Mouse (Mus musculus) kidney, embryonic 15.5 days (tissue): ENCODE data around the gene Klhdc8b. TPM values are rescaled to one million over a fixed set of nuclear protein-coding genes. Genes with fewer than 3 reads are reported as not detected.
A peak's percentile ranks its signal among the peaks of the same experiment; 100 is the strongest.

Experiments used
- ATAC-seq: fragments of 200-750 bp; cut with Nextera tagmentation; replicated peaks from 2 replicates; pipeline ENCODE4 v1.8.0; 2017; ENCODE audit warnings: moderate TSS enrichment; ENCODE audit not compliant: low FRiP score
- H3K27ac ChIP-seq: fragments of 300-500 bp; sonication (generic); 2 replicates; pipeline ENCODE4 v1.5.1; 2015; ENCODE audit warnings: mild to moderate bottlenecking, inconsistent platforms
- H3K27me3 ChIP-seq: fragments of 300-500 bp; sonication (generic); 2 replicates; pipeline ENCODE4 v1.6.1; 2015; ENCODE audit warnings: inconsistent platforms
- H3K36me3 ChIP-seq: fragments of 300-500 bp; sonication (generic); 2 replicates; pipeline ENCODE4 v1.6.1; 2015; ENCODE audit warnings: inconsistent platforms
- H3K4me1 ChIP-seq: fragments of 300-500 bp; sonication (generic); 2 replicates; pipeline ENCODE4 v1.6.1; 2015; ENCODE audit warnings: inconsistent platforms
- H3K4me2 ChIP-seq: fragments of 300-500 bp; sonication (generic); 2 replicates; pipeline ENCODE4 v1.6.1; 2015; ENCODE audit warnings: moderate library complexity, mild to moderate bottlenecking, inconsistent platforms
- H3K4me3 ChIP-seq: fragments of 300-500 bp; sonication (generic); replicated peaks from 2 replicates; pipeline ENCODE4 v1.5.1; 2015; ENCODE audit warnings: mild to moderate bottlenecking, inconsistent platforms
- H3K9ac ChIP-seq: fragments of 300-500 bp; sonication (generic); 2 replicates; pipeline ENCODE4 v1.6.1; 2015; ENCODE audit warnings: mild to moderate bottlenecking, inconsistent platforms
- H3K9me3 ChIP-seq: fragments of 300-500 bp; sonication (generic); replicated peaks from 2 replicates; pipeline ENCODE4 v1.6.1; 2016; ENCODE audit warnings: inconsistent platforms
- WGBS: fragments of 180-500 bp; shearing (Covaris S2); methylation state at CpG from one replicate; pipeline ENCODE4 v1.1.7; 2015; ENCODE audit warnings: mixed read lengths; 5-methylcytosine and 5-hydroxymethylcytosine counted together
- polyA plus RNA-seq: library from polyadenylated mRNA; unstranded; fragments of >200 nt; fragmentation: Nextera tagmentation; extraction: Ambion mirVana; gene quantifications from 2 replicates; pipeline ENCODE4 v1.2.1, GENCODE M21; 2015

Klhdc8b gene
- polyA plus RNA-seq: 31.0 and 37.8 TPM in 2 replicates

DNA sequence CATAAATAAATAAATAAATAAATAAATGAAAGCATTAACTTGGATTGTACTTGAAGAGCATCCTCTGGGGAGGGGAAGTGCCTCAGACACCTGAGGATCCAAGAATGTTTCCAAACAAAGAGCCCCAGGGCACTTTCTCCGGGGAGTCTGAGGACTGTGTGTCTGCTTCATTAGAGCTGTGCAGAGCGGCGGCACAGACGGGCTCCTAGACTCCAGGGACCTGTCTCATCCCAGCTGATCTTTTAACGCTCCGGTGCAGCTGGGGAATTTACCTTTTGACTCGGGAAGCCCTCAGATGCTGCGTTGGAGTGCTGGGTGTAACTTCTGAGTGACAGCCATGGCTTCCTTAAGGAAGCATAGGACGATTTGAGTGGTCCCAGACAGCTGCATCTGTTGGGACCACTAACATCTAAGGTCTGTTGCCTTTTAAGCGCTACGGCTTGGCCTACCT lies at the start of gene Klhdc8b:
Klhdc8b (minus strand) TSS at position 401 of the 451 bp plus-strand sequence.
- peak; percentile 45 for ATAC-seq
- peak within 1 kb of the TSS; percentile 85 for H3K4me2 ChIP-seq
- H3K9me3 ChIP-seq: no peaks in the 10 kb centered on the region
- peak within 1 kb of the TSS; percentile 93 for H3K4me3 ChIP-seq
- peak within 1 kb of the TSS; percentile 97 for H3K27ac ChIP-seq
- H3K4me1 ChIP-seq: peaks cover 29% of the 10 kb centered on the region
- H3K9ac ChIP-seq: peak within 1 kb of the TSS; percentile 93
- H3K36me3 ChIP-seq: peaks cover 37% of the 10 kb centered on the region
- H3K27me3 ChIP-seq: no peaks in the 10 kb centered on the region
- WGBS: 16% methylated on average over 11 of the region's 11 CpGs

DNA sequence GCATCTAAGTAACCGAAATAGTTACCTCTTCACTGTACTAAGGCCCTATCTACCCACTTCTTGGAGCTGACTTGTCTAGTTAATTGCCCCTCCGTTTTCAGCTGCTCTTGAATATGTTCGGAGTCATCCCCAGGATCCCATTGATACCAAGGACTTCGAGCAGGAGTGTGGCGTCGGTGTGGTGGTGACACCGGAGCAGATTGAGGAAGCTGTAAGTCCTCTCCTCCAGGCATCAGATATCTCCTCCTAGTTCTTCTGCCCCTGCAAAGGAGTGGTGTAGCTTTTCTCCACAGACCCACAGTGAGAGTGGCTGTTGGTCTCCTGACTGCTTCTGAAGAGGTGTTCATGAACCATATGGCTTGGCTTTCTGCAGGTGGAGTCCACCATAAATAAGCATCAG lies 47.4 kb upstream of the Klhdc8b start:
- ATAC-seq: no peak
- peaks cover 49% of the 10 kb centered on the region for H3K36me3 ChIP-seq
- no peaks in the 10 kb centered on the region for H3K27me3 ChIP-seq
- H3K27ac ChIP-seq: no peak overlapping the region
- H3K9ac ChIP-seq: peak overlapping the region; percentile 68
- 89% methylated on average over 7 of the region's 7 CpGs for WGBS
- H3K4me3 ChIP-seq: peak overlapping the region; percentile 76
- peak overlapping the region; percentile 73 for H3K4me2 ChIP-seq
- H3K4me1 ChIP-seq: peaks cover 16% of the 10 kb centered on the region
- no peaks in the 10 kb centered on the region for H3K9me3 ChIP-seq

DNA sequence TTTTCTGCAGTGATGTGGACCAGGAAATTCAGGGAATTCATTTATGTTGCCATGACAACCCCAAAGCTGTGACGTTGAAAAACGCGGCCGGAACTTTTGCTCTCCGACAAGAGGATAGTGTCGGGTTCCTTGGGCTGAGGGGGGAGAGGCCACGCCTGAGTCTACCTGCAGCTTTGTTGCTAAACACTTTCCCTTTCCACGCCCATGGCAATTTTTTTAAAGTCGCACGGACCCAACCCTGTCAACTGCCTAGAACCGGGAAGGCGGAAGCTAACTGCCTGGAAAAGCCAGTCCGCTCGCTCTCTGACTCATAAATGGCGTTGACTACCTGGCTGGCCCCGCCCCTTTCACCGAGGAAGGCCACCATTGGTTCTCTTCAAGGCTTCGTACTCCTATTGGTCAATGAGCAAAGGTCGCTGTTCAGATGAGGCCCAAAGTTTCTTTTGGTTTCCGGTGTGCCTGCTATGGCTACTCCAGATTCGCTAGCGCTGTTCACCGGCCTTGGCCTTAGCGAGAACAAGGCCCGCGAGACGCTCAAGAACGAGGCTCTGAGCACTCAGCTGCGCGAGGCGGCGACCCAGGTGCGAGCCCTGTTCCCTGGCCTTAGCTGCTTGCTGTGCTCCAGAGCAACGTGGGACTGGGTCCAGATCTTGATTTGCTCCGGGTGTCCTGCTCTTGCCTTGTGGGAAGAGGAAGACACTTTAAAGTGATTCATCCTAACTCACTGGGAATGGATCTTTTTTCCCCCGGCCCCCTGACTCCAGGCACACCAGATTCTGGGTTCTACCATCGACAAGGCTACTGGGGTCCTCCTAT lies 46.4 kb upstream of the Klhdc8b start, which contains the start of gene Qars:
Qars (plus strand) TSS at position 88 of the 816 bp plus-strand sequence.
- Histone ChIP-seq H3K27ac (peak within 1 kb of the TSS; percentile 91), H3K27me3 (no peaks in the 10 kb centered on the region), H3K36me3 (peaks cover 47% of the 10 kb centered on the region), H3K9ac (peak within 1 kb of the TSS; percentile 68), H3K4me1 (peaks cover 16% of the 10 kb centered on the region), H3K4me3 (peak within 1 kb of the TSS; percentile 76), H3K9me3 (no peaks in the 10 kb centered on the region), H3K4me2 (peak within 1 kb of the TSS; percentile 73)
- under 1% methylated on average over 37 of the region's 37 CpGs for WGBS
- peak; percentile 98 for ATAC-seq

DNA sequence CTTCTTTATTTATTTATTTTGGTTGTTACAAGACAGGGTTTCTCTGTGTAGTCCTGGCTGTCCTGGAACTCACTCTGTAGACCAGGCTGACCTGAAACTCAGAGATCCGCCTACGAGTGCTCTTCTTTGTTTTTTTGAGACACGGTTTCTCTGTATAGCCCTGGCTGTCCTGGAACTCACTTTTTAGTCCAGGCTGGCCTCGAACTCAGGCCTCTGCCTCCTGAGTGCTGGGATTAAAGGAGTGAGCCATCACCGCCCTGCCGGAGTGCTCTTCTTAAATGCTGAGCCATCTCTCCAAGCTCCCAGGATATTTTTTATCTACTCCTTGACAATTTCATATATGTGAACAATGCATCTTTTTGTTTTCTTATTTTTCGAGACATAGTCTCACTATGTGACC lies 45.5 kb upstream of the Klhdc8b start:
- H3K27ac ChIP-seq: peak overlapping the region; percentile 91
- no peaks in the 10 kb centered on the region for H3K9me3 ChIP-seq
- no peaks in the 10 kb centered on the region for H3K27me3 ChIP-seq
- H3K4me2 ChIP-seq: peak overlapping the region; percentile 73
- H3K9ac ChIP-seq: peak overlapping the region; percentile 68; the same call in 1 of the 2 replicates
- H3K4me3 ChIP-seq: peak overlapping the region; percentile 76
- peaks cover 16% of the 10 kb centered on the region for H3K4me1 ChIP-seq
- H3K36me3 ChIP-seq: peaks cover 47% of the 10 kb centered on the region
- ATAC-seq: no peak
- WGBS: 86% methylated on average over 7 of the region's 7 CpGs

DNA sequence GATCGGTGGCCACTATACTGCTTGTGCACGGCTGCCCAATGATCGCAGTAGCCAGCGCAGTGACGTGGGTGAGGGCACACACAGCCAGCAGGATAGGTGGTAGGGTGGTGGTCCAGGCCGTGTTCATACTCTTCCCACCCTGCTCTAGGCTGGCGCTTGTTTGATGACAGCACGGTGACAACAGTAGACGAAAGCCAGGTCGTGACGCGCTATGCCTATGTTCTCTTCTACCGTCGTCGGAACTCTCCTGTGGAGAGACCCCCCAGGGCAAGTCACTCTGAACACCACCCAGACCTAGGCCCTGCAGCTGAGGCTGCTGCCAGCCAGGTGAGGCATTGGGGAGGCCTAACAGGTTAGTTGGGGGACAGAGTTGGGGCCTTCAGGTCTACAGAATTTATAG lies 38.6 kb upstream of the Klhdc8b start:
- Histone ChIP-seq H3K36me3 (peaks cover 87% of the 10 kb centered on the region), H3K9ac (no peak overlapping the region), H3K27ac (no peak overlapping the region), H3K4me2 (no peak overlapping the region), H3K27me3 (no peaks in the 10 kb centered on the region), H3K4me1 (no peaks in the 10 kb centered on the region), H3K9me3 (no peaks in the 10 kb centered on the region), H3K4me3 (no peak overlapping the region)
- WGBS: 96% methylated on average over 15 of the region's 15 CpGs
- no peak for ATAC-seq

DNA sequence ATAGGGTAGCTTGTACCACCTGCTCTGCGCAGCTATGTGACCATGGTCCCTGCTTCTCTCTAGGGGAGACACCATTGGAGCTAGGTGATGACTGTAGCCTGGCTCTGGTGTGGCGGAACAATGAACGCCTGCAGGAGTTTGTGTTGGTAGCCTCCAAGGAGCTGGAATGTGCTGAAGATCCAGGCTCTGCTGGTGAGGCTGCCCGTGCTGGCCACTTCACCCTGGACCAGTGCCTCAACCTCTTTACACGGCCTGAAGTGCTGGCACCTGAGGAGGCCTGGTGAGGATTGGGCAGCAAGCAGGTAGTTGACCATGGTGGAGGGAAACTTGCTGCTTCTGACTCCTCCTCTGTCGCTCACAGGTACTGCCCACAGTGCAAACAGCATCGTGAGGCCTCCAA lies 37.9 kb upstream of the Klhdc8b start:
- Histone ChIP-seq H3K27me3 (no peaks in the 10 kb centered on the region), H3K4me3 (no peak overlapping the region), H3K9ac (no peak overlapping the region), H3K36me3 (peaks cover 94% of the 10 kb centered on the region), H3K4me1 (no peaks in the 10 kb centered on the region), H3K4me2 (no peak overlapping the region), H3K27ac (no peak overlapping the region), H3K9me3 (no peaks in the 10 kb centered on the region)
- ATAC-seq: no peak
- WGBS: 96% methylated on average over 7 of the region's 7 CpGs

DNA sequence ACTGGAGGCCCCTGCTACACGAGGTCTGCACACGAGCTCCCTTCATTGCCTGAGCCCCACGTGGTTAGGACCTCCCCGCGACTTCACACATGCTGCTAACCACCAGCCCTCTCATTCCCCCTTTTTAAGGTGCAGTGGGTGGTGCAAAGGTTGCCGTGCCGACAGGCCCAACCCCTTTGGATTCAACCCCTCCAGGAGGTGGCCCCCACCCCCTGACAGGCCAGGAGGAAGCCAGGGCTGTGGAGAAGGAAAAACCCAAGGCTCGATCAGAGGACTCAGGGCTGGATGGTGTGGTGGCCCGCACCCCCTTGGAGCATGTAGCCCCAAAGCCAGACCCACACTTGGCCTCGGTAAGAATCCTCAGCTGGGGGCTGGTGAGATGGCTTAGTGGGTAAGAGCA lies 33.5 kb upstream of the Klhdc8b start:
- Histone ChIP-seq H3K4me1 (peaks cover 15% of the 10 kb centered on the region), H3K4me3 (no peak overlapping the region), H3K9me3 (no peaks in the 10 kb centered on the region), H3K4me2 (no peak overlapping the region), H3K9ac (no peak overlapping the region), H3K27ac (no peak overlapping the region), H3K36me3 (peaks cover 80% of the 10 kb centered on the region), H3K27me3 (no peaks in the 10 kb centered on the region)
- WGBS: 83% methylated on average over 10 of the region's 10 CpGs
- no peak for ATAC-seq

DNA sequence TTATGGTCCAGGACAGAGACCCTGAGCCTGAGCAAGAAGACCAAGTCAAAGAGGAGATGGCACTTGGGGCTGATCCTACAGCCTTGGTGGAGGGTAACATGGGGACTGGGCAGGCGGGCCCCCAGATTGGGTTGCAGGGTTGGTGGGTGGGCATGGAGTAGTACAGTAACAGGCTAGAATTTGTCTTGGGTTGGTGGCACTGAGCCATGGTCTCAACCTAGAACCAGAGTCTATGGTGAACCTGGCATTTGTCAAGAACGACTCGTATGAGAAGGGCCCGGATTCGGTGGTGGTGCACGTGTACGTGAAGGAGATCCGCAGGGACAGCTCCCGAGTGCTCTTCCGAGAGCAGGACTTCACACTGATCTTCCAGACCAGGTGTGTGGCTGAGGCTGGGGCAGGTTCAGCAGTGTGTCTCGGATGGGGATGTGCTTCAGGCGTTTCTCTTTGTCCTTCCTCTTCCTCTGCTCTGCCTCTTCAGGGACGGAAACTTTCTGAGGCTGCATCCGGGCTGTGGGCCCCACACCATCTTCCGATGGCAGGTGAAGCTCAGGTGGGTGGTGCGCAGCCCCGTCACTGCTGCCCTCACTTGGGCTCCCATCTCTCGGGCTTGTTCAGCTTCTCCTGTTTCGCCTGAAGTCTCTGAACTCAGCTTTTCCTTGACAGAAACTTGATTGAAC lies 32.9 kb upstream of the Klhdc8b start:
- ATAC-seq: no peak

DNA sequence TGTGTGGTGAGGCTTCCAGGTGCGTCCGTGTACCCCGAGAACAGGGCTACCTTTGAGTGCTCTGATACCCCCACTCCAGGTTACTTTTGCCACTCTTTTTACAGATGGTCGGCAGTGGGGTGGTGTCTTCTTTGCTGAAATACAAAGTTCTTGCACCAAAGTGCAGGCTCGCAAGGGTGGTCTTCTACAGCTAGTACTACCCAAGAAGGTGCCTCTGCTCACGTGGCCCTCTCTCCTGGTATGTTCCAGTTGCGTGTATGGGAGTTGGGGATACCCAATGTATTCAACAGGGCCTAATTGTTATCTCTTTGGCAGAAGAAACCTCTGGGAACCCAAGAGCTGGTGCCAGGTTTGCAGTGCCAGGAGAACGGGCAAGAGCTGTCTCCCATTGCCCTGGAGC lies 31.9 kb upstream of the Klhdc8b start:
- WGBS: 98% methylated on average over 8 of the region's 8 CpGs

More for the DNA sequence above, 32.9 kb upstream of the Klhdc8b start:
- no peaks in the 10 kb centered on the region for H3K27me3 ChIP-seq
- peaks cover 21% of the 10 kb centered on the region for H3K4me1 ChIP-seq
- no peak overlapping the region for H3K4me2 ChIP-seq
- peaks cover 79% of the 10 kb centered on the region for H3K36me3 ChIP-seq
- H3K9me3 ChIP-seq: no peaks in the 10 kb centered on the region
- H3K4me3 ChIP-seq: no peak overlapping the region
- no peak overlapping the region for H3K9ac ChIP-seq
- WGBS: 95% methylated on average over 19 of the region's 19 CpGs
- H3K27ac ChIP-seq: no peak overlapping the region

DNA sequence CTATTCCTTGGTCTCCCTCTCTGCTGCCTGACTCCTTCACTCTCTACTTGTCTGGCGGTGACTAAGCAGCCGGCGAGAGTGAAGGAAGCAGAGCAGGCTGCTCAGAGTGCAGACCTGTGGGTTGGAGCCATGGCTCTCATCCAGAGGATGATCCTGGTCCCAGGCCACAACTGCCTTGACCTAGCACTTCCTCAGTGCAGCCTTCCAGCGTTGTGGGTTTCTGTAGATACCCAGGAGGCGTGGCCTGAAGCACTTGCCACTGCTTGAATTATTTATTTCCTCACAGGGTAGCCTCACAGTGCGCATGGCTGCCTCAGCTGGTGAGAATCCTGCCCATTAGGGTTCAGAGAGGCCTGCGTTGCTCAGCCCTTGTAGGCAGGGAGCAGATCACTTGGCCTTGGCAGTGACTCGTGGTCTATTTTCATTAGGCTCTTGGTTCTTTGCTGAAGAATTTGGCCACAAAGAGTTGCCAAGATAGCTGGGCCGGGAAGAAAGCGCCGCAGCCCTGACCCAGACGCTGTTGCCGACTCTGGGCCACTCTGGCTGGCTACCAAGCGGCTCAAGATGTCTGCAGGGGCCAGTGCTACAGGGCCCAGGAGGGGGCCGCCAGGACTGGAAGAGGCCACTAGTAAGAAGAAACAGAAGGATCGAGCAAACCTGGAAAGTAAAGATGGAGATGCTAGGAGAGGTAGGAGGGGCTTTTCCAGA lies 30.8 kb upstream of the Klhdc8b start:
- H3K4me3 ChIP-seq: peak overlapping the region; percentile 99
- H3K9ac ChIP-seq: peak overlapping the region; percentile 97
- ATAC-seq: no peak
- H3K36me3 ChIP-seq: peaks cover 79% of the 10 kb centered on the region
- WGBS: 78% methylated on average over 16 of the region's 16 CpGs
- peak overlapping the region; percentile 72 for H3K4me2 ChIP-seq
- H3K27me3 ChIP-seq: no peaks in the 10 kb centered on the region
- H3K27ac ChIP-seq: 0 out of 2 replicates have a peak overlapping the region, but pooled peaks have one; percentile 98
- no peaks in the 10 kb centered on the region for H3K9me3 ChIP-seq
- peaks cover 21% of the 10 kb centered on the region for H3K4me1 ChIP-seq

More for the DNA sequence above, 31.9 kb upstream of the Klhdc8b start:
- H3K4me2 ChIP-seq: no peak overlapping the region
- no peak overlapping the region for H3K9ac ChIP-seq
- peaks cover 21% of the 10 kb centered on the region for H3K4me1 ChIP-seq
- no peak overlapping the region for H3K4me3 ChIP-seq
- H3K9me3 ChIP-seq: no peaks in the 10 kb centered on the region
- no peak for ATAC-seq
- H3K27me3 ChIP-seq: no peaks in the 10 kb centered on the region
- no peak overlapping the region for H3K27ac ChIP-seq
- H3K36me3 ChIP-seq: peaks cover 79% of the 10 kb centered on the region

DNA sequence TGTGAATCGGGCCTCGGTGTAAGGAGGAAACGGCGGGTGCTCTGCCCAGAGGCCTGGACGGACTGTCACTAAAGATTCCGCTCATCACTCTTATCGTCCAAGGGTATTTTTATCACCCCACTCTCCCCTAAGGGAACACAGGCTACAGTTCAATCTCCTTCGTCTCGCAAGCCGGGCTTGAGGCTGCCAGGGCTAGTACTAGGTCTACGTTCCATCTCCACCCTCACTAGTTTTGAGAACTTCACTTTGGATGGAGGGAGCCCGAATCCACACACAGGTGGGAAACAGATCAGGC lies 29.9 kb upstream of the Klhdc8b start:
- Histone ChIP-seq H3K9me3 (no peaks in the 10 kb centered on the region), H3K9ac (peak overlapping the region; percentile 97), H3K36me3 (peaks cover 79% of the 10 kb centered on the region), H3K27me3 (no peaks in the 10 kb centered on the region), H3K27ac (peak overlapping the region; percentile 98), H3K4me1 (peaks cover 21% of the 10 kb centered on the region), H3K4me3 (peak overlapping the region; percentile 99), H3K4me2 (peak overlapping the region; percentile 72)
- no peak for ATAC-seq
- WGBS: 8% methylated on average over 12 of the region's 12 CpGs
